Mouse (Mus musculus) layer of hippocampus, adult 2 months (tissue): ENCODE results near the gene Dcpp3. TPM values are rescaled to one million over a fixed set of nuclear protein-coding genes. Genes with fewer than 3 reads are reported as not detected.
A peak's percentile ranks its signal among the peaks of the same experiment; 100 is the strongest.

ENCODE experiments used
- DNase-seq, 2 experiments: peaks; one replicate each; pipeline ENCODE4 v3.0.0; 2022; ENCODE audit warnings: low spot score in 2 of 2
- H3K27ac ChIP-seq: fragments of 200-600 bp; 2 replicates; pipeline ENCODE4 v1.8.1; 2022
- H3K4me3 ChIP-seq: fragments of 200-600 bp; 2 replicates; pipeline ENCODE4 v1.8.1; 2022; ENCODE audit warnings: mild to moderate bottlenecking
- CTCF ChIP-seq: fragments of 200-600 bp; conservative IDR thresholded peaks from 2 replicates; pipeline ENCODE4 v1.8.1; 2022; ENCODE audit warnings: antibody characterized with exemption, mild to moderate bottlenecking, moderate library complexity
- total RNA-seq, 2 experiments: library from RNA; stranded (reverse); gene quantifications; 2 replicates each; pipeline ENCODE4 v1.2.3; 2021

The Dcpp3 gene
- total RNA-seq, 2 experiments from 2014 or later = not detected

DNA sequence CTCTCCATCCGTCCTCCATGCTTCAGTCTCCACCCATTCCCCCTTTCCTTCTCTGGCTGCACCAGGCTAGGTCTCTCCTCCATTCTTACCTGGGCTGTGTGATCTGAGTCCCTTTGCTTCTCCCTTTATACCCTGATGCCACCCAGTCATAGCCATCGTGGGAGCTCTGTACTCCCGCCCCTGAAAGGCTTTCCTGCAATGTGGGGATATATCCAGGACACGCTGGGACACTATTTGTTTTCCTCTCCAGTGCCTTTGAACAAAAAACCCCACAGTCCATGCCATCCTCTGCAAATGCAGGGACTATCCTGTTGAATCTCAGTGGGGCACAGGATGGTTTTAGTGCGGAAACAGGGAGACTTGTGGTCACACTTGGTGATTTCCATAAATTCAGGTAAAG, 37.9 kb downstream of the Dcpp3 start, which contains the start of gene Sbpl:
Gene Sbpl, minus strand, starts transcription at position 101 of the 400 bp plus-strand sequence.
- TF ChIP-seq CTCF = no peak

DNA sequence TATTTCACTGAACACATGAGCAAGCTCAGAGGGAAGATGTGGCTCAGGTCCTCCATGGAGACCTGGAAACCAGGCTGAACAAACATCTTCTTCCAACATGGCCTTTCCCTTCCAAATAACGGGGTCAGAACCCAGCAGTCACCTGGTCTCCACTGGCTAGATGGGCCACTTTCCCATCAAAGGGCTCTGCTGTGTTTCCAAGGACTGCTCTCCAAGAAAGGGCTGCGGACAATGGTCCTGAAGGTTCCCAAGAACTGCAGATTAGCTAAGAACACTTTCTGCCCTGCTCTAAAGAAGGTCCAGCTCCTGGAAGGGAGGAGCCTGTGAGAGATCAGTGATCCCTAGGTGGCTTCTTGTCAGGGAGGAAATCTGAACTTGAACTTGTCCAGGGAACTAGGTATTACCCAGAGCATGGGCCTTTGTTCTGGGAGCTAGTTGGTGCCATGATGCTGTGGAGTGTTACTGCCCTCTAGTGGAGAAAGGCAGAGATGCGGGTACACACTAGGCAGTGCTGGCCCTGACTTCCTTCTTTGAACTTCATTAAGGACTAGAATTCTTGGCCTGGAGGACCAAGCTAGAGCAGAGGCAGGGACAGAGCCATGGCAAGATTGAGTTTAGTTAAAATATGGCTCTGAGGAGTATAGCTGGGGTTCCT, 43.0 kb downstream of the Dcpp3 start:
- Histone ChIP-seq H3K27ac (no peak overlapping the region), H3K4me3 (no peak overlapping the region)
- TF ChIP-seq CTCF = peak; percentile 99
- DNase-seq = peak; percentile 80 to 87

More for the DNA sequence above, 37.9 kb downstream of the Dcpp3 start, which contains the start of gene Sbpl:
- no peak within 1 kb of the TSS for H3K27ac ChIP-seq
- no peak for DNase-seq
- no peak within 1 kb of the TSS for H3K4me3 ChIP-seq

DNA sequence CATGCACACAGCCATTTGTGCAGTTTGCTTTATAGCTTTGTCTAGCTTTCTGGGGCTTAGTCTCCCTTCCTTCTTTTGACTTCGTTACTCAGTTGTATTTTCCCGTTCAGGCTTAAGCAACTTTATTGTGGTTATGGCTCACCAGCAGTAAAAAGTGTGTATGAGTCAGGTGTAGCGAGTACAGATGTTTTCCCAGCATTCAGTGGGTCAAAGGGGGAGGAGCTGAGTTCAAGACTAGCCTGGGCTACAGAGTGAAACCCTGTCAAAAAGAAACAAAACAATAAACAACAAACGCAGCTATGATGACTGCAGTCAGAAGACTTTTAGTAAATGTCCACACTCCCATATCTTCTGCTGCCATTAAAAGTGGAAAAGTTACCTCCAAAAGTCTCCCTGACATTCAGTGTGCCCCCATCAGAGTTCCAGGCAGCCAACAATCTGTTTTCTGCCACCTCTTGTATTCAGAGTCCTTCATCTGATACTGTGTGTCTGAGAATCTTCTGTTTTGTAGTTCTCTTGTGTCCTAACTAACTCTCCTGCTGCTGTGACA, 44.4 kb downstream of the Dcpp3 start:
- no peak overlapping the region for H3K4me3 ChIP-seq
- H3K27ac ChIP-seq = no peak overlapping the region

DNA sequence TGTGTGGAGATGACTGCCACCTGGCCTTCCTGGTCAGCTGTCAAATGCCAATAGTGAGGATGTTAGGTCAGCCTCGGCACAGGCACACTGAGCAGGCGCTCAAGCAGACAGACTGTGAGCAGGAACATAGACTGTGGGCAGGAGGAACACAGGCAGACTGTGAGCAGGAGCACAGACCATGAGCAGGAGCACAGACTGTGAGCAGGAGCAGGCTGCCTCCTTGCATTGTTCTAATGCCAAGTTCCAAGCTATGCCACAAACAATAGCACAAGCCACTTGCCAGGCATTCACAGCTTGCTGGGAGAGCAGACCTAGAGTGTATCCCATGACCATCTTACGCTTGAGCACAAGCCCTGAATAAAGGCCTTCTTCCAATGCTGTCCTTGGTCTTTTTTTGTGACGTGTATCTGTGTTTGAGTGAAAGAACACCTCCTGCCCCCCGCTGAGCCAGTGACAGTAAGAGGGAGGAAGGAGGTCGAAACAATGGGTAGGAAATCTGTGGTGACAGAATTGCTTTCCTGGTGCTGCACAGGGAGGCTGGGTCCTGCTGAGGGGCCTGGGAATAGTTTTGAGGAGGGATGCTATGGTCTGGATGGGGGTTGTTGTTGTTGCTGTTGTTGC, 48.7 kb downstream of the Dcpp3 start:
- peak overlapping the region; percentile 69 for H3K27ac ChIP-seq
- peak in 1 of 2 experiments; percentile 10 for DNase-seq
- no peak for TF ChIP-seq CTCF
- no peak overlapping the region for H3K4me3 ChIP-seq

More for the DNA sequence above, 44.4 kb downstream of the Dcpp3 start:
- DNase-seq = no peak
- no peak for TF ChIP-seq CTCF

DNA sequence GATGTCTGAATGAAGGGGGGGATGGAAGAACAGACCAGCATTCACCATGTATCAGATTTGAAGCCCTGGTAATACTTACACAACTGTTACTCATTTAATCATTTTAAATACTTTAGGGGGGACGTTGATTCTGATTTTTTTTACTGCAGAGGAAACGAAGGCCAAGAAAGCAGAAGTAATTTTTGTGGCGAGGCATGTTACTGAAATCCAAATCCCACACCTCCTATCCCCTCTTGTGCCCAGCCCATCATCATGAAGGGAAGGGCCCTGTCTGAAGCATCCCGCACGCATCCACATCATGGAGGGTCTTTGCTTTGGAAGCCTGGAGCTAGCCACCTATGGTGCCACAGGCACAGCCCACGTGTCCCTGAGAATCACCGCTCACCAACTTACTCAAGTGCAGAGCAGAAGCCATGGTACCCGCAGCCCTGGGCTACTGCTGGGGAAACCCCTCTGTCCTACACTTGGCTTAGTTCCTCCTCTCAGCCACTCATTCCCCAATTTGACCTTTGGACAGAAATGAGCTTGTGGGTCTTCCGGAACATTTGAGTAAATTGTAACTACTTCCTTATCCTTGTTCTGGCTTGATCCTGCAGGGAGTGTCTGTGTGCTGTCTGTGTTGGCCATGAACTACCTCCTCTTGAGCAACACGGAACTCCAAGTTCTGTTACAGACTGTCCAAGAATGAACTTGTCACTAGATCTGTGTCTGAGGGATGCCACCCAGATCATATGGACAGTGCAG, 49.6 kb downstream of the Dcpp3 start:
- no peak overlapping the region for H3K4me3 ChIP-seq
- no peak overlapping the region for H3K27ac ChIP-seq
- TF ChIP-seq CTCF = no peak
- no peak for DNase-seq

DNA sequence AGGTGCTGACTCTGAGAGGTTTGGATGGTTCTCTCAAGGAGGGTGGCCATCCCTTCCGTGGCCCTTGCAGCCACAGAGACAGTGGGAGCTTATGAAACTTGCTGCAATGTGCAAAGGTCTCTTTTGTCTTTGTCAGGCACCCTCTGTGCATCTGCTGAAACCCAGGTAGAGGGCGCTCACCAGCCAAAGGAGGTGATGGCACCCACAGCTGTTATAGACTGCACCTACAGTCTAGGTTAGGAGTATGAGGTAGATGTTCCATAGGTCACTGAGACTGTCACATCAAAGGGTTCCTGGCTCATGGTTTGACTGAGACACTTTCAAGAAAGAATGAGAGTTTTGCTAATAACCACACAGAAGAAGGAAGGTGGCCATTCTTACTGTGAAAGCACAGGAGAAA, 51.5 kb downstream of the Dcpp3 start:
- H3K27ac ChIP-seq = no peak overlapping the region
- no peak for TF ChIP-seq CTCF
- DNase-seq = no peak
- H3K4me3 ChIP-seq = no peak overlapping the region

Other genes starting within 250 kb of the Dcpp3 start
- gene Hcfc1r1, start 243.9 kb upstream of the Dcpp3 start, total RNA-seq = 100 to 1,000 TPM; 110 to 118 TPM
- gene Thoc6, start 243.6 kb upstream of the Dcpp3 start, total RNA-seq = 1 to 10 TPM; 7.1 to 7.6 TPM
- 1 to 10 TPM; 5.5 to 6.3 TPM for gene Tnfrsf12a, start 240.0 kb upstream of the Dcpp3 start, total RNA-seq
- not detected for gene Cldn6, start 238.2 kb upstream of the Dcpp3 start, total RNA-seq
- under 1 TPM in 1 of 2 experiments, not detected in 1; 0.25 TPM for gene Cldn9, start 233.4 kb upstream of the Dcpp3 start, total RNA-seq
- gene 1520401A03Rik, start 194.7 kb upstream of the Dcpp3 start, total RNA-seq = under 1 TPM; 0.25 to 0.64 TPM
- gene Pkmyt1, start 191.1 kb upstream of the Dcpp3 start, total RNA-seq = 1 to 10 TPM; 3.4 to 3.5 TPM
- gene Paqr4, start 176.6 kb upstream of the Dcpp3 start, total RNA-seq = 10 to 100 TPM; 46.2 to 48.3 TPM
- under 1 TPM; 0.23 to 0.32 TPM for gene Kremen2, start 171.6 kb upstream of the Dcpp3 start, total RNA-seq
- gene Flywch1, start 145.9 kb upstream of the Dcpp3 start, total RNA-seq = 100 to 1,000 TPM; 310 to 345 TPM
- 10 to 100 TPM; 10.6 to 12.3 TPM for gene Flywch2, start 131.4 kb upstream of the Dcpp3 start, total RNA-seq
- 100 to 1,000 TPM; 613 to 663 TPM for gene Srrm2, start 126.9 kb upstream of the Dcpp3 start, total RNA-seq
- 100 to 1,000 TPM; 332 to 341 TPM for gene Elob, start 88.3 kb upstream of the Dcpp3 start, total RNA-seq
- not detected for gene Prss33, start 81.4 kb upstream of the Dcpp3 start, total RNA-seq
- gene Prss32, start 73.6 kb upstream of the Dcpp3 start, total RNA-seq = not detected
- gene Prss41, start 73.3 kb upstream of the Dcpp3 start, total RNA-seq = 1 to 10 TPM; 1.9 to 2.2 TPM
- gene Prss21, start 49.4 kb upstream of the Dcpp3 start, total RNA-seq = not detected
- not detected for gene Dcpp1, start 36.6 kb upstream of the Dcpp3 start, total RNA-seq
- gene Dcpp2, start 36.6 kb upstream of the Dcpp3 start, total RNA-seq = not detected
- gene Sbp, start 24.2 kb downstream of the Dcpp3 start, total RNA-seq = not detected
- not detected for gene Sbpl, start 37.8 kb downstream of the Dcpp3 start, total RNA-seq
- under 1 TPM in 1 of 2 experiments, not detected in 1; 0.32 TPM for gene Prss30, start 63.1 kb downstream of the Dcpp3 start, total RNA-seq
- not detected for gene Prss22, start 80.6 kb downstream of the Dcpp3 start, total RNA-seq
- gene Prss27, start 120.7 kb downstream of the Dcpp3 start, total RNA-seq = not detected
- gene Kctd5, start 156.0 kb downstream of the Dcpp3 start, total RNA-seq = 10 to 100 TPM; 26.6 to 28.8 TPM
- 100 to 1,000 TPM in 1 of 2 experiments, 10 to 100 TPM in 1; 97.3 to 109 TPM for gene Pdpk1, start 233.5 kb downstream of the Dcpp3 start, total RNA-seq
- gene Amdhd2, start 246.3 kb downstream of the Dcpp3 start, total RNA-seq = 10 to 100 TPM; 43.1 to 45.3 TPM